In genomic region chr13:16325661-16326060, GRCm38 (mm10) we compare ENCODE assay signal across 24 mouse cellular contexts.
"Had no signal": no experiment of that assay in that cellular context is flagged by ENCODE, and none has a peak within 500 bp of the region (broad histone marks: within the 10 kb centered on the region; RNA-seq: fewer than 3 reads in every experiment).

No protein-coding gene starts in this region.

- ATAC-seq: hindbrain, embryonic 16.5 days; inflammation-experienced regulatory T-cells, adult 6 months; intestine, embryonic 15.5 days; intestine, postnatal 0 days had no signal

- H3K9ac ChIP-seq: heart, embryonic 12.5 days; hindbrain, embryonic 12.5 days; hindbrain, embryonic 14.5 days; intestine, embryonic 15.5 days; limb, embryonic 13.5 days; limb, embryonic 15.5 days had no signal

- H3K27ac ChIP-seq: heart, embryonic 10.5 days; hindbrain, embryonic 10.5 days; hindbrain, embryonic 12.5 days; hindbrain, embryonic 14.5 days; intestine, embryonic 15.5 days; limb, embryonic 13.5 days; limb, embryonic 15.5 days had no signal

- H3K4me2 ChIP-seq: heart, embryonic 12.5 days; hindbrain, embryonic 12.5 days; hindbrain, embryonic 14.5 days; intestine, embryonic 15.5 days; limb, embryonic 13.5 days; limb, embryonic 15.5 days had no signal

- H3K4me1 ChIP-seq: heart, embryonic 10.5 days; heart, embryonic 12.5 days; hindbrain, embryonic 10.5 days; hindbrain, embryonic 12.5 days; intestine, embryonic 15.5 days; limb, embryonic 13.5 days; limb, embryonic 15.5 days had no signal

- H3K4me3 ChIP-seq: heart, embryonic 10.5 days; heart, embryonic 12.5 days; hindbrain, embryonic 10.5 days; hindbrain, embryonic 12.5 days; intestine, embryonic 15.5 days; limb, embryonic 13.5 days; limb, embryonic 15.5 days had no signal

- H3K9me3 ChIP-seq: heart, embryonic 10.5 days; heart, embryonic 12.5 days; hindbrain, embryonic 10.5 days; hindbrain, embryonic 12.5 days; intestine, embryonic 15.5 days; limb, embryonic 13.5 days; limb, embryonic 15.5 days had no signal

- DNase-seq: gastrocnemius, postnatal 14 days; gastrocnemius, postnatal 36 days; heart, adult 18-20 months; heart, postnatal 10 days; heart, postnatal 4 days; kidney, adult 18-20 months; kidney, adult 8-10 months; kidney, postnatal 10 days; kidney, postnatal 25 days; kidney, postnatal 4 days; layer of hippocampus, adult 9-11 months; layer of hippocampus, postnatal 36 days; left cerebral cortex, postnatal 4 days had no signal

- H3K27me3 ChIP-seq: heart, embryonic 12.5 days; hindbrain, embryonic 12.5 days; intestine, embryonic 15.5 days; limb, embryonic 13.5 days; limb, embryonic 15.5 days had no signal

- H3K36me3 ChIP-seq: heart, embryonic 10.5 days; heart, embryonic 12.5 days; hindbrain, embryonic 10.5 days; hindbrain, embryonic 12.5 days; intestine, embryonic 15.5 days; limb, embryonic 13.5 days; limb, embryonic 15.5 days had no signal
